Mouse (Mus musculus): Measurements from ENCODE around the gene Comt.

GRCm38 (mm10) chr16:18377203-18377602 lies 49.4 kb downstream of the Comt start:
- TF ChIP-seq POLR2A (IDR thresholded peaks at IDR 0.05; ENCODE audit: extremely low read depth, insufficient read depth, low read length) (no peak), CTCF (IDR thresholded peaks at IDR 0.05; ENCODE audit: extremely low read depth, insufficient read depth, low read length) (no peak)

Measured in cortical plate, adult 2 months (tissue).